ENCODE assay signal across 20 mouse cellular contexts in the genomic region with DNA sequence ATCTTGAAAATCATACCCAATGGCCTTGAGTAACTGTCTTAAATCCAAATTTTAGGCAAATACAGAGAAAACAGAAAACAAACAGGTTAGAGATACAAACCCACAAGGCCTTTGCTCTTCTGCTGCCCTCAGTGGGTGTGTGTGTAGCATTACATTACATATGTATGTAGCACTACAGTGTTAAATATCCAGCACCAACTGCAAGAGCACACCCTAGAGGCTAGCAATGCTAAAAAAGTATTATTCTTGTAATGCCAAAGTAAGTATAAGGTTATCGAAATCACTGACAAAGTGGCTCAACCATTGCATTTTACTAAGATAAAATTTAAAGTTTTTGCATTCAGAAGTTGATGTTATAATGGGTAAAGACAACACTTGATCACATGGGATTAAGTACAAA.
DNase-seq lines count a peak whose midpoint lies in the region; ATAC-seq and TF ChIP-seq lines count a peak whose summit lies in the region.
"Had no signal": no experiment of that assay in that cellular context is flagged by ENCODE, and none has a peak within 500 bp of the region (broad histone marks: within the 10 kb centered on the region; RNA-seq: fewer than 3 reads in every experiment).

No protein-coding gene starts in this region.

- peak; percentile 19; the same call in 1 of the 2 replicates for TF ChIP-seq CTCF in intestine, postnatal 0 days (IDR thresholded peaks at IDR 0.05; ENCODE audit: low read depth)
- TF ChIP-seq CTCF in lung, postnatal 0 days (IDR thresholded peaks at IDR 0.05): 0 out of 2 replicates have a peak, but pooled peaks have one; percentile 18
- TF ChIP-seq CTCF in CH12.LX (conservative IDR thresholded peaks at IDR 0.05 in 1 of 2, IDR thresholded peaks at IDR 0.05 in 1 of 2; ENCODE audit: low read depth in 2 of 2, low read length in 2 of 2): peak in 1 of 2 experiments; percentile 68; a peak in 2 of 4 replicates

- H3K36me3 ChIP-seq in intestine, postnatal 0 days (ENCODE audit: control insufficient read depth, insufficient read depth): peaks cover 7% of the 10 kb centered on the region; the same call in 1 of the 2 replicates
- no peaks in the 10 kb centered on the region for H3K36me3 ChIP-seq in intestine, embryonic 15.5 days
- H3K36me3 ChIP-seq in lung, postnatal 0 days (ENCODE audit: insufficient read depth, low read length): no peaks in the 10 kb centered on the region
- peaks cover 0 to 18% of the 10 kb centered on the region in 2 experiments for H3K36me3 ChIP-seq in CH12.LX (replicated peaks in 1 of 2; ENCODE audit: control insufficient read depth in 1 of 2, insufficient read depth in 1 of 2, low read length in 1 of 2)

- no peak overlapping the region for H3K4me2 ChIP-seq in intestine, postnatal 0 days (replicated peaks; ENCODE audit: low read depth)
- H3K4me2 ChIP-seq in intestine, embryonic 15.5 days (replicated peaks): no peak overlapping the region
- H3K4me2 ChIP-seq in lung, postnatal 0 days (replicated peaks; ENCODE audit: low read depth, low read length): no peak overlapping the region
- H3K4me2 ChIP-seq in CH12.LX (ENCODE audit: insufficient read depth, low read depth, poor library complexity, severe bottlenecking): no peak overlapping the region
- H3K4me2 ChIP-seq: forebrain, embryonic 13.5 days; heart, embryonic 11.5 days; heart, embryonic 15.5 days; hindbrain, embryonic 14.5 days had no signal

- WGBS in intestine, postnatal 0 days: 95% methylated on average over 1 of the region's 1 CpGs
- WGBS in intestine, embryonic 15.5 days: 92% methylated on average over 1 of the region's 1 CpGs
- 98% methylated on average over 1 of the region's 1 CpGs for WGBS in lung, postnatal 0 days

- no peaks in the 10 kb centered on the region; the same call in 1 of the 2 replicates for H3K79me2 ChIP-seq in CH12.LX (replicated peaks; ENCODE audit: control insufficient read depth, extremely low read depth, insufficient read depth, poor library complexity, severe bottlenecking)

- DNase-seq in lung, postnatal 0 days (ENCODE audit: low spot score): no peak
- no peak for DNase-seq in lung, postnatal 4 days
- DNase-seq in CH12.LX (ENCODE audit: extremely low read depth): no peak
- no peak for DNase-seq in adipocyte (ENCODE audit: low spot score)
- no peak for DNase-seq in kidney, postnatal 10 days
- DNase-seq: adrenal gland, adult 8-10 months; adrenal gland, postnatal 36 days; B cell, adult 2 months; cerebellum, adult 2 months; gastrocnemius, postnatal 10 days; heart, adult 18-20 months had no signal

- no peaks in the 10 kb centered on the region for H3K27me3 ChIP-seq in intestine, postnatal 0 days (replicated peaks; ENCODE audit: control insufficient read depth, insufficient read depth, low read length)
- no peaks in the 10 kb centered on the region for H3K27me3 ChIP-seq in intestine, embryonic 15.5 days (replicated peaks)
- no peaks in the 10 kb centered on the region for H3K27me3 ChIP-seq in lung, postnatal 0 days (replicated peaks; ENCODE audit: insufficient read depth, low read length)
- no peaks in the 10 kb centered on the region for H3K27me3 ChIP-seq in CH12.LX (replicated peaks)
- H3K27me3 ChIP-seq: forebrain, embryonic 13.5 days; heart, embryonic 15.5 days had no signal

- TF ChIP-seq RAD21 in CH12.LX (IDR thresholded peaks at IDR 0.05; ENCODE audit: low read depth, low read length): peak; percentile 55

- dilution Hi-C loops in CH12.LX (cut with MboI; ENCODE audit: extremely low pct_ligation_motif_present, extremely low pct_unique_long_range_greater_than_20kb, low sequenced_read_pairs): no loop called here

- in situ Hi-C loops in CH12.LX (cut with MboI; ENCODE audit: low pct_ligation_motif_present, low pct_unique_long_range_greater_than_20kb, low sequenced_read_pairs): no loop called here

- ATAC-seq in intestine, postnatal 0 days: no peak
- ATAC-seq in intestine, embryonic 15.5 days: no peak
- no peak for ATAC-seq in lung, postnatal 0 days
- ATAC-seq: CD4-positive, CD25-positive, alpha-beta regulatory T cell, adult 4 months; forebrain, embryonic 13.5 days had no signal

- H3K9ac ChIP-seq in intestine, postnatal 0 days (ENCODE audit: low read depth, low read length): no peak overlapping the region
- no peak overlapping the region for H3K9ac ChIP-seq in intestine, embryonic 15.5 days
- no peak overlapping the region for H3K9ac ChIP-seq in lung, postnatal 0 days (replicated peaks; ENCODE audit: low read depth)
- H3K9ac ChIP-seq in CH12.LX (ENCODE audit: insufficient read depth, low read depth): no peak overlapping the region
- H3K9ac ChIP-seq: forebrain, embryonic 13.5 days; heart, embryonic 15.5 days; hindbrain, embryonic 14.5 days had no signal

- H3K9me3 ChIP-seq in intestine, postnatal 0 days (ENCODE audit: control insufficient read depth): no peaks in the 10 kb centered on the region
- no peaks in the 10 kb centered on the region for H3K9me3 ChIP-seq in intestine, embryonic 15.5 days
- H3K9me3 ChIP-seq in lung, postnatal 0 days (ENCODE audit: low read length): no peaks in the 10 kb centered on the region
- H3K9me3 ChIP-seq in CH12.LX (replicated peaks; ENCODE audit: low read length): no peaks in the 10 kb centered on the region
- H3K9me3 ChIP-seq: forebrain, embryonic 13.5 days; heart, embryonic 15.5 days; hindbrain, embryonic 10.5 days had no signal

- no peak for TF ChIP-seq EP300 in lung, postnatal 0 days (IDR thresholded peaks at IDR 0.05)
- no peak for TF ChIP-seq EP300 in CH12.LX (IDR thresholded peaks at IDR 0.05; ENCODE audit: low read length)

- H3K27ac ChIP-seq in intestine, postnatal 0 days (ENCODE audit: low read depth, low read length): no peak overlapping the region
- no peak overlapping the region for H3K27ac ChIP-seq in intestine, embryonic 15.5 days
- H3K27ac ChIP-seq in lung, postnatal 0 days (ENCODE audit: low read length): no peak overlapping the region
- H3K27ac ChIP-seq in CH12.LX (ENCODE audit: insufficient read depth, low read depth): no peak overlapping the region
- H3K27ac ChIP-seq: embryonic facial prominence, embryonic 10.5 days; forebrain, embryonic 13.5 days; heart, embryonic 15.5 days; hindbrain, embryonic 10.5 days; hindbrain, embryonic 14.5 days had no signal

- H3K4me3 ChIP-seq in intestine, postnatal 0 days (ENCODE audit: low read depth, low read length): no peak overlapping the region
- no peak overlapping the region for H3K4me3 ChIP-seq in intestine, embryonic 15.5 days (replicated peaks)
- no peak overlapping the region for H3K4me3 ChIP-seq in lung, postnatal 0 days (ENCODE audit: low read depth, low read length)
- H3K4me3 ChIP-seq in CH12.LX (replicated peaks in 1 of 3; ENCODE audit: low read depth in 2 of 3, low read length in 2 of 3, poor library complexity in 1 of 3): no peak overlapping the region
- H3K4me3 ChIP-seq: embryonic facial prominence, embryonic 10.5 days; forebrain, embryonic 13.5 days; heart, embryonic 15.5 days; hindbrain, embryonic 10.5 days had no signal

- no peaks in the 10 kb centered on the region for H3K4me1 ChIP-seq in intestine, postnatal 0 days (replicated peaks; ENCODE audit: control insufficient read depth, insufficient read depth, low read length)
- H3K4me1 ChIP-seq in intestine, embryonic 15.5 days (replicated peaks): no peaks in the 10 kb centered on the region
- H3K4me1 ChIP-seq in lung, postnatal 0 days (ENCODE audit: insufficient read depth, low read depth, low read length): no peaks in the 10 kb centered on the region
- peaks cover 0 to 10% of the 10 kb centered on the region in 2 experiments; a peak in 2 of 4 replicates for H3K4me1 ChIP-seq in CH12.LX (ENCODE audit: control insufficient read depth in 1 of 2, insufficient read depth in 2 of 2)
- H3K4me1 ChIP-seq: embryonic facial prominence, embryonic 10.5 days; forebrain, embryonic 13.5 days; hindbrain, embryonic 10.5 days had no signal

- TF ChIP-seq POLR2A in CH12.LX (IDR thresholded peaks at IDR 0.05; ENCODE audit: low read depth, low read length): no peak

TF ChIP-seq in CH12.LX, 34 proteins besides CTCF, POLR2A, EP300 and RAD21:
- TF ChIP-seq JUN (IDR thresholded peaks at IDR 0.05; ENCODE audit: insufficient read depth, low read depth, low read length) (no peak), JUND (conservative IDR thresholded peaks at IDR 0.05; ENCODE audit: low read depth, low read length) (0 out of 2 replicates have a peak, but pooled peaks have one; percentile 8), HCFC1 (IDR thresholded peaks at IDR 0.05; ENCODE audit: low read depth, low read length) (no peak), SMC3 (IDR thresholded peaks at IDR 0.05; ENCODE audit: low read depth, low read length) (peak; percentile 50), NELFE (IDR thresholded peaks at IDR 0.05; ENCODE audit: low read depth, low read length) (no peak), NRF1 (IDR thresholded peaks at IDR 0.05; ENCODE audit: low read depth, low read length) (no peak), TCF12 (IDR thresholded peaks at IDR 0.05; ENCODE audit: low read depth, low read length) (no peak), PAX5 (IDR thresholded peaks at IDR 0.05; ENCODE audit: low read length) (no peak), IRF4 (IDR thresholded peaks at IDR 0.05; ENCODE audit: low read depth, low read length) (no peak), MAZ (IDR thresholded peaks at IDR 0.05; ENCODE audit: low read depth, low read length) (no peak), ZNF384 (IDR thresholded peaks at IDR 0.05; ENCODE audit: low read depth, low read length) (no peak), ETS1 (conservative IDR thresholded peaks at IDR 0.05; ENCODE audit: low read depth, low read length) (no peak)
